10 mouse cellular contexts compared by ENCODE assay signal in the genomic region with DNA sequence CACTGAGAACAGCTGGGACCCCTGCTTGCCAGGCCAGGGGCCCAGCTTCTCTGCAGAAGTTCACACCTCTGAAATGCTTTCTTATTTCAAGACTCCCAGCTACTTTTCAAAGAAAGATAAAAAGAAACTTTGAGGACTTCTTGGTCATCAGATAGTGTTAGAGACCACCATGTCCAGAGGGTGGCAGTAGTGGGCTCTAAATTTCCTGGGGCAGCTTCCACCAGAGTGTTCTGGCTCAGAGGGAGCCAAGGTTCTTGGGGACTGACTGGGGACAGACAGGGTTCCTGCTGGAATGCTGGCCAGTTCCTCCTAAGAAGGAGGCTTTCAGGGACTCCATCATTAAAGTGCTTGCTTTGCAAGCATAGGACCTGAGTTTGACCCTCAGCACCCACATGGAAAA. TPM values are rescaled to one million over a fixed set of nuclear protein-coding genes. Genes with fewer than 3 reads are reported as not detected.
DNase-seq lines count a peak whose midpoint lies in the region; ATAC-seq and TF ChIP-seq lines count a peak whose summit lies in the region.
"Had no signal": no experiment of that assay in that cellular context is flagged by ENCODE, and none has a peak within 500 bp of the region (broad histone marks: within the 10 kb centered on the region; RNA-seq: fewer than 3 reads in every experiment).

No protein-coding gene starts in this region.

- TF ChIP-seq CTCF in heart, postnatal 0 days (IDR thresholded peaks at IDR 0.05; ENCODE audit: low read depth): peak; percentile 29; the same call in 1 of the 2 replicates

- TF ChIP-seq EP300 in heart, postnatal 0 days (IDR thresholded peaks at IDR 0.05; ENCODE audit: low read depth): no peak

- peaks cover 17% of the 10 kb centered on the region; the same call in 1 of the 2 replicates for H3K27me3 ChIP-seq in heart, postnatal 0 days (ENCODE audit: control insufficient read depth, insufficient read depth, low read length)
- peaks cover 35% of the 10 kb centered on the region for H3K27me3 ChIP-seq in heart, embryonic 12.5 days (replicated peaks)
- H3K27me3 ChIP-seq in midbrain, embryonic 14.5 days (ENCODE audit: control insufficient read depth, insufficient read depth, low read length): no peaks in the 10 kb centered on the region
- H3K27me3 ChIP-seq in midbrain, embryonic 10.5 days (ENCODE audit: low read depth, poor library complexity, severe bottlenecking): peaks cover 16% of the 10 kb centered on the region

- no peak for DNase-seq in heart, postnatal 0 days (ENCODE audit: low spot score)
- peak; percentile 36 for DNase-seq in midbrain, embryonic 14.5 days
- no peak for DNase-seq in midbrain, embryonic 10.5 days (ENCODE audit: low spot score)
- DNase-seq in ZHBTc4 (ENCODE audit: low read depth, low spot score): peak; percentile 57
- peak; percentile 68 to 71 for DNase-seq in kidney, postnatal 4 days
- DNase-seq in cerebellum, adult 8-10 months: no peak
- DNase-seq in layer of hippocampus, adult 9-10 months (ENCODE audit: low spot score): no peak

- no peak overlapping the region for H3K27ac ChIP-seq in heart, postnatal 0 days (ENCODE audit: low read depth)
- H3K27ac ChIP-seq in heart, embryonic 12.5 days (ENCODE audit: poor library complexity, severe bottlenecking): no peak overlapping the region
- H3K27ac ChIP-seq in midbrain, embryonic 14.5 days (replicated peaks; ENCODE audit: low read depth, low read length): no peak overlapping the region
- H3K27ac ChIP-seq in midbrain, embryonic 10.5 days (replicated peaks): no peak overlapping the region
- H3K27ac ChIP-seq: heart, embryonic 15.5 days had no signal

- H3K4me2 ChIP-seq in heart, postnatal 0 days (ENCODE audit: low read depth, low read length): no peak overlapping the region
- H3K4me2 ChIP-seq in heart, embryonic 12.5 days: no peak overlapping the region
- no peak overlapping the region for H3K4me2 ChIP-seq in midbrain, embryonic 14.5 days (ENCODE audit: low read length)
- H3K4me2 ChIP-seq: heart, embryonic 15.5 days had no signal

- ATAC-seq in heart, postnatal 0 days (ENCODE audit: insufficient read depth, low read depth): no peak
- ATAC-seq in heart, embryonic 12.5 days (ENCODE audit: insufficient number of reproducible peaks, low FRiP score): no peak
- no peak for ATAC-seq in midbrain, embryonic 14.5 days (ENCODE audit: low FRiP score, low TSS enrichment)

- H3K9me3 ChIP-seq in heart, postnatal 0 days (replicated peaks; ENCODE audit: control insufficient read depth, low read length): no peaks in the 10 kb centered on the region
- no peaks in the 10 kb centered on the region for H3K9me3 ChIP-seq in heart, embryonic 12.5 days (replicated peaks)
- H3K9me3 ChIP-seq in midbrain, embryonic 14.5 days (ENCODE audit: control insufficient read depth, low read length): no peaks in the 10 kb centered on the region
- no peaks in the 10 kb centered on the region for H3K9me3 ChIP-seq in midbrain, embryonic 10.5 days (replicated peaks)
- H3K9me3 ChIP-seq: heart, embryonic 15.5 days had no signal

- H3K9ac ChIP-seq in heart, postnatal 0 days (replicated peaks; ENCODE audit: low read depth, low read length): no peak overlapping the region
- H3K9ac ChIP-seq in heart, embryonic 12.5 days: no peak overlapping the region
- no peak overlapping the region for H3K9ac ChIP-seq in midbrain, embryonic 14.5 days (replicated peaks; ENCODE audit: low read length)
- H3K9ac ChIP-seq: heart, embryonic 15.5 days had no signal

- no peaks in the 10 kb centered on the region for H3K4me1 ChIP-seq in heart, postnatal 0 days (ENCODE audit: control insufficient read depth, insufficient read depth)
- no peaks in the 10 kb centered on the region for H3K4me1 ChIP-seq in heart, embryonic 12.5 days (replicated peaks)
- no peaks in the 10 kb centered on the region for H3K4me1 ChIP-seq in midbrain, embryonic 14.5 days (ENCODE audit: control insufficient read depth, insufficient read depth, low read length)
- H3K4me1 ChIP-seq in midbrain, embryonic 10.5 days: no peaks in the 10 kb centered on the region
- H3K4me1 ChIP-seq: heart, embryonic 15.5 days had no signal

- H3K4me3 ChIP-seq in heart, postnatal 0 days (ENCODE audit: low read depth, low read length): no peak overlapping the region
- no peak overlapping the region for H3K4me3 ChIP-seq in heart, embryonic 12.5 days
- no peak overlapping the region for H3K4me3 ChIP-seq in midbrain, embryonic 14.5 days (replicated peaks; ENCODE audit: low read depth, low read length)
- no peak overlapping the region for H3K4me3 ChIP-seq in midbrain, embryonic 10.5 days
- H3K4me3 ChIP-seq: heart, embryonic 15.5 days had no signal

- H3K36me3 ChIP-seq in heart, postnatal 0 days (replicated peaks; ENCODE audit: control insufficient read depth, insufficient read depth, low read length): no peaks in the 10 kb centered on the region
- no peaks in the 10 kb centered on the region for H3K36me3 ChIP-seq in heart, embryonic 12.5 days
- no peaks in the 10 kb centered on the region for H3K36me3 ChIP-seq in midbrain, embryonic 14.5 days (ENCODE audit: control insufficient read depth, insufficient read depth, low read length)
- H3K36me3 ChIP-seq in midbrain, embryonic 10.5 days: no peaks in the 10 kb centered on the region
- H3K36me3 ChIP-seq: heart, embryonic 15.5 days had no signal

RNA-seq across cellular contexts. Expression of gene Rspo4, which starts 31.8 kb away (rescaled TPM):
- total RNA-seq in heart, postnatal 0 days (2014; rRNA removed; ENCODE audit: low replicate concordance): not detected in 2 replicates
- polyA plus RNA-seq in heart, postnatal 0 days (2015; fragmentation: Nextera tagmentation; extraction: Ambion mirVana): not detected in 2 replicates
- polyA plus RNA-seq in heart, embryonic 12.5 days (2016; fragmentation: Nextera tagmentation; extraction: Ambion mirVana): not detected in 2 replicates
- 0.32 TPM in 2 replicates for polyA plus RNA-seq in midbrain, embryonic 14.5 days (2014; fragmentation: Nextera tagmentation; extraction: Ambion mirVana)
- 0.14 and 0.21 TPM in 2 replicates for polyA plus RNA-seq in midbrain, embryonic 10.5 days (2016; fragmentation: Nextera tagmentation; extraction: Ambion mirVana)
- polyA plus RNA-seq: heart, embryonic 15.5 days; spleen, adult 2 months had no signal

RNA-seq across cellular contexts. Expression of gene Angpt4, which starts 36.5 kb away (rescaled TPM):
- 1.7 TPM in 1 of 2 replicates, not detected in the other for total RNA-seq in heart, postnatal 0 days (2014; rRNA removed; ENCODE audit: low replicate concordance)
- polyA plus RNA-seq in heart, postnatal 0 days (2015; fragmentation: Nextera tagmentation; extraction: Ambion mirVana): 0.10 and 0.12 TPM in 2 replicates
- 0.13 and 0.20 TPM in 2 replicates for polyA plus RNA-seq in heart, embryonic 12.5 days (2016; fragmentation: Nextera tagmentation; extraction: Ambion mirVana)
- polyA plus RNA-seq in midbrain, embryonic 14.5 days (2014; fragmentation: Nextera tagmentation; extraction: Ambion mirVana): 0.17 TPM in 1 of 2 replicates, not detected in the other
- 0.06 and 0.32 TPM in 2 replicates for polyA plus RNA-seq in midbrain, embryonic 10.5 days (2016; fragmentation: Nextera tagmentation; extraction: Ambion mirVana)

Comparison
In these comparisons a context has a peak if more than half of its experiments do, and no peak if none do; other contexts are left out.
1. DNase-seq: peak in midbrain, embryonic 14.5 days (single experiment), ZHBTc4 (single experiment) and kidney, postnatal 4 days (2 of 2); none in heart, postnatal 0 days (single experiment), midbrain, embryonic 10.5 days (single experiment), cerebellum, adult 8-10 months (single experiment) and layer of hippocampus, adult 9-10 months (single experiment).